Mouse (Mus musculus) left cerebral cortex, postnatal 36 days (tissue): ENCODE measurements around the gene Gm3739. TPM values are rescaled to one million over a fixed set of nuclear protein-coding genes. Genes with fewer than 3 reads are reported as not detected.
"Not testable (repeated sequence)": the region's sequence is repeated elsewhere in the genome, so short reads cannot be mapped to it uniquely, and the experiment has no call there.

ENCODE experiments used
- DNase-seq, 2 experiments: peaks; one replicate each; pipeline ENCODE4 v3.0.0; 2021 to 2022; ENCODE audit warnings: low spot score in 2 of 2, mixed read lengths in 1 of 2
- intact Hi-C: fragments of 180-260 bp; cut with DNase I; formaldehyde crosslinking; loops from one replicate; pipeline ENCODE4 v1.15.1; 2025
- total RNA-seq, 2 experiments: library from RNA; stranded (reverse); gene quantifications; 2 replicates each; pipeline ENCODE4 v1.2.3; 2021

The Gm3739 gene
- total RNA-seq: under 1 TPM; 0.41 to 0.54 TPM

DNA sequence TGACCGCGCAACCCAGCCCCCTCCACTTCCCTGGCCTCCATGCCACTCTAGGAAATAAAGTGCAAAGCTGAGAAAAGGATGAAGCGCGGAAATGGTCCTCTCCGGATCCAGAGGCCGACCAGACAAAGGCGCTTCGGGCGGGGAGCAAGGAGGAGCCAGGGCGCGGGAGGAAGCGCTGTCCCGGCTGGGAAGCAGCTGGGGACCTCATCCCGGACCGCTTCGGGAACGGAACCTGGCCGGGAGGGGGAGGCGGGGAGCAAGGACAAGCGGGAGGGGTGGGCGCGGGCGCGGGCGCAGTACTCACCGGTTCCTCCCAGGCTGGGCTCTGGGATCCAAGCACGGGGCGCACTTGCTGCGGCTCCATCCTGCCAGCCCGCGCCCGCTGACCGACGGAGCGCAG is at the start of gene Gm3739:
Gene Gm3739 (minus strand): TSS at position 389 of the 400 bp plus-strand sequence.
- peak; percentile 5 to 8 for DNase-seq
- intact Hi-C loops: not testable (repeated sequence)

DNA sequence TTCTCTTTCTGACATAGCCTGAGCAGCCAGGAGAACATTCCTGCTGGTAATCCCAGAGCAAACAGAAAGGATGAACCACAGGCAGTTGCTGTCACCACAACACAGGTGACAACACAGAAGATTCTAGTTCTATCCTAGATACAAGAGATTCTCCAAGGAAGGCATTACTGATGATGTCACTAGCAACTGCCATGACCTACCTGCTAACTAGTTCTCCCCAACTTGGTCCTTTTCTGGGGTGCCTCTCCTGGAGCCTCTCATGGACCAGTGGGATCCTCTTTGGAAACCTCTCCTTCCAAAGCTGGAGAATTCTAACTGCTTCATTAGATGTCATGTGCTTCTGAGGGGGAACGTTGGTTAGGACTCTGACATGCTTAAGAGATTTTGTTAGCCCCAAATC is 17.4 kb upstream of the Gm3739 start, which contains the start of gene Gm5797:
Gene Gm5797 (minus strand): TSS at position 101 of the 400 bp plus-strand sequence.
- intact Hi-C loops, DNase-seq: not testable (repeated sequence)

DNA sequence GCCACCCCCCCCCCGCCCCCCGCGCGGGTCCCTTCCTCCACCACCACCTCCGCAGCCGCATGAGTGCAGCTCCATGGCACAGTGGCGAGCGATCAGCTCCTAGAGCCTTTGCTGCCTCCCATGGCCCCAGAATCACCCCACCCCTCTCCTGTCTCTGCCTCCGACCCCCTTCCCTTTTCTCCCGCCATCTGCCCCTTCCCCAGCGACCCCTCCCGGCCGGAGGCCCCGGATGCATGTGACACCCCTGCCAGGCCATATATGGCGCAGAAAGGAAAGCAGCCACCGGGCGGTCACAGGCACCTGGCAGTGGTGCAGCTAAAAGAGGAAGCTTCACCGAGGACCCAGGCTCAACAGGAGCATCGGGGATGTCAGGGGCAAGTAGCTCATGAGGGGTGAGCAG is 244 bp upstream of the Gm3739 start:
- intact Hi-C loops: not testable (repeated sequence)
- DNase-seq: peak; percentile 8 to 15

DNA sequence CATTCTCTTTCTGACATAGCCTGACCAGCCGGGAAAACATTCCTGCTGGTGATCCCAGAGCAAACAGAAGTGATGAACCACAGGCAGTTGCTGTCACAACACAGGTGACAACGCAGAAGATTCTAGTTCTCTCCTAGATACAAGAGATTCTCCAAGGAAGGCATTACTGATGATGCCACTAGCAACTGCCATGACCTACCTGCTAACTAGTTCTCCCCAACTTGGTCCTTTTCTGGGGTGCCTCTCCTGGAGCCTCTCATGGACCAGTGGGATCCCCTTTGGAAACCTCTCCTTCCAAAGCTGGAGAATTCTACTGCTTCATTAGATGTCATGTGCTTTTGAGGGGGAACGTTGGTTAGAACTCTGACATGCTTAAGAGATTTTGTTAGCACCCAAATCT is 50.2 kb downstream of the Gm3739 start, which contains the start of gene Gm3727:
Gene Gm3727 (minus strand): TSS at position 101 of the 400 bp plus-strand sequence.
- intact Hi-C loops, DNase-seq: not testable (repeated sequence)

Other genes starting within 250 kb of the Gm3739 start
- 1 to 10 TPM; 2.1 to 2.6 TPM for gene Gm3696, start 214.4 kb downstream of the Gm3739 start, total RNA-seq
- not detected for gene Gm6676, start 189.6 kb downstream of the Gm3739 start, total RNA-seq
- 1 to 10 TPM; 1.3 to 2.0 TPM for gene Gm3512, start 140.5 kb downstream of the Gm3739 start, total RNA-seq
- not detected for gene Gm16434, start 120.5 kb downstream of the Gm3739 start, total RNA-seq
- gene Gm3727, start 50.3 kb downstream of the Gm3739 start, total RNA-seq: not detected
- not detected for gene Gm5797, start 17.3 kb upstream of the Gm3739 start, total RNA-seq
- gene Gm8374, start 50.1 kb upstream of the Gm3739 start, total RNA-seq: not detected
- gene Gm3755, start 135.9 kb upstream of the Gm3739 start, total RNA-seq: not detected
- gene Gm3752, start 168.7 kb upstream of the Gm3739 start, total RNA-seq: under 1 TPM in 1 of 2 experiments, not detected in 1; 0.52 TPM